Mouse (Mus musculus): ENCODE measurements at regions not wholly inside any gene's neighbourhood (a gene's known extent, or its start where the extent isn't known, plus 50 kb on each side); places are given as distances from the start of the nearest gene placed in this dataset.

DNA sequence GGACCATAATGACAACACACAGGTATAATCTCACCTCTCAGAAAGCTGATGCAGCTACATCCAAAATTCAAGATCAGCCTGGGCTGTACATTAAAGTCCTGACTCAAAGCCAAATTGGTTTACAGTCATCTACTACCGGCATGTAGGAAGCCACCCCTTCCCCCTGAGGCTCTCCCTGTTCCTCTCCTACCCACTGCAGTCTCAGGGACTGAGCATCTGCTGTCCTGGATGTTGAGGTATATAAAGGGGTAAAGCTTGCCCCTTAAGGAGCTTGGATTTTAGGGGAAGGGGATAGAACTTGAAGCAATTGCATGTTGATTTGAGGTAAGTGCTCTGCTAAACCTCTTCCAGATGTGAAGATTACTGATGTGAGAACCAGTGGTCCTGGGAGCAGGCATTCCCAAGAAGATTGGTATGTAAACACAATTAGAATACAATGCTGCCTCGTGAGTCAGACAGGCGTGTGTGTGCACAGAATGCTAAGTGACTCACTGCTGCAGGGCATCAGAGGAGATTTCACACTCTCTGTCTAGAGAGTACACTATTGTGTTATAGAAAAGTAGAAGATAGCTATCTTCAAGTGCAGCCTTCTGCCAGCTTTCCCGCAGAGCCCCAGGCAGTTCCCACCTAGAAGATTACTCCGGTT lies 111.7 kb upstream of the Cachd1 start:
- H3K27me3 ChIP-seq (ENCODE audit: control insufficient read depth, insufficient read depth, low read length): no peaks in the 10 kb centered on the region

DNA sequence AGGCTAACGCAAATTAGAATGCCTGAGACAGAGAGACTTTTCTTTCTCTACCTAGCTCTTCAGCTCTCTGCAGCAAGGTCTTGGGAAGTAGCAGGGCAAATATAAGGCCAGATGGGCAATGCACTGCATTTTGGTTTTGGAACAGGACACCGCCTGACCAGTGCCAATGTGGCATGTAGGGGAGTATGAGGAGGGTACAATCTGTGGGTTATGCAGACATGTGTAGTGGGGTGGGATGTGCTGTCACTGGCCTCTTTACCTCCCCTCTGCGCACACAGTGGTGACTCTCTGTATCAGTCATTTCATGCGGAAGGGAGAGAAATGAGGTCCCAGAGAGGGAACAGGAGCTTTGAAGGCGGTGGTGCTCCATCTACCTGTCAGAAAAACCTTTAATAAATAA lies 105.9 kb upstream of the Cachd1 start:
- Histone ChIP-seq H3K4me1 (ENCODE audit: control insufficient read depth, insufficient read depth, insufficient read length, low read length) (no peaks in the 10 kb centered on the region), H3K27ac (ENCODE audit: insufficient read depth, low read depth, low read length) (no peak overlapping the region), H3K4me3 (ENCODE audit: low read depth, low read length) (no peak overlapping the region), H3K36me3 (ENCODE audit: control insufficient read depth, insufficient read depth, low read length) (no peaks in the 10 kb centered on the region), H3K27me3 (ENCODE audit: control insufficient read depth, insufficient read depth, low read length) (no peaks in the 10 kb centered on the region)
- TF ChIP-seq POLR2A (IDR thresholded peaks at IDR 0.05; ENCODE audit: low read depth, low read length) (no peak), CTCF (IDR thresholded peaks at IDR 0.05; ENCODE audit: extremely low read depth, insufficient read length, insufficient replicate concordance, low read depth, low read length) (no peak)
- WGBS: 78% methylated on average over 5 of the region's 5 CpGs

More for the DNA sequence above, 111.7 kb upstream of the Cachd1 start:
- Histone ChIP-seq H3K27ac (ENCODE audit: insufficient read depth, low read depth, low read length) (no peak overlapping the region), H3K36me3 (ENCODE audit: control insufficient read depth, insufficient read depth, low read length) (no peaks in the 10 kb centered on the region), H3K4me1 (ENCODE audit: control insufficient read depth, insufficient read depth, insufficient read length, low read length) (no peaks in the 10 kb centered on the region), H3K4me3 (ENCODE audit: low read depth, low read length) (no peak overlapping the region)
- TF ChIP-seq CTCF (IDR thresholded peaks at IDR 0.05; ENCODE audit: extremely low read depth, insufficient read length, insufficient replicate concordance, low read depth, low read length) (no peak), POLR2A (IDR thresholded peaks at IDR 0.05; ENCODE audit: low read depth, low read length) (no peak)
- WGBS: 26% methylated on average over 5 of the region's 5 CpGs

DNA sequence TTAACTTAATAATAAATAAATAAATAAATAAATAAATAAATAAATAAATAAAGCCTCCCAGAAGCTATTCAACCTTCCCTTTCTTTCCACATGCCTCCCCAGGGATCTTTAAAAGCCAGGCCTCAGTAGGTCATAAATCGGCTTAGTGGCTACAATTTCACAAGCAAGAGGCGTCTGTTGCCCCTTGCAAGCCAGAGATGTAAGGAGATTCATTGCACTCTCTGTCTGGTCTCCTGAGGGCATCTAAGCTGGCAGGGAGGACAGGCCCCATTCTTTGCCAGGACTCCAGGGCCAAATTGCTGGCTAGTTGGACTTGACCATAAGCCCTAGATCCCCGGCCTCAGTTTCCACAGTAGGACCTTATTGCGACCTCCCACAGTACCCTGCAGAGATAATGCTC lies 101.6 kb upstream of the Cachd1 start:
- Histone ChIP-seq H3K27ac (ENCODE audit: insufficient read depth, low read depth, low read length) (no peak overlapping the region), H3K4me3 (ENCODE audit: low read depth, low read length) (no peak overlapping the region), H3K27me3 (ENCODE audit: control insufficient read depth, insufficient read depth, low read length) (no peaks in the 10 kb centered on the region), H3K4me1 (ENCODE audit: control insufficient read depth, insufficient read depth, insufficient read length, low read length) (no peaks in the 10 kb centered on the region), H3K36me3 (ENCODE audit: control insufficient read depth, insufficient read depth, low read length) (no peaks in the 10 kb centered on the region)
- TF ChIP-seq POLR2A (IDR thresholded peaks at IDR 0.05; ENCODE audit: low read depth, low read length) (no peak), CTCF (IDR thresholded peaks at IDR 0.05; ENCODE audit: extremely low read depth, insufficient read length, insufficient replicate concordance, low read depth, low read length) (no peak)
- WGBS: 91% methylated on average over 4 of the region's 4 CpGs

DNA sequence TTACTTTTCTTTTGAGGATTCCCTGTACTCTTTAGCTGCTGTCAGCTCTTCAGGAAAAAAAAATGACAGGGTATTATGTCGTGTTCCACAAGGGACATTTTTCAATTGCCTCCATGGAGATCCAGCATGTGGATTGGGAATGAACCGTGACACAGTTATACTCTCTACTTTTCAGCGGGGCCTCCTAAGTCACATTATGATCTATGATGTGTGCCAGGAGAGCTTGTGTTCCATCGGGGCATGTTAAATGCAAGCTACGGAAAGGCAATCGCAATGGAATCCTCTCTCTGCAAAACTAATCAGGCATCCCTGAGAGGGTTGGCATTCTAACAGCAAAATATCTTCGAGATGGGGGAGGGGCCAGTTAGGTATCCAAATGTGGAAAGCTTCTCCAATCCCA lies 92.7 kb upstream of the Cachd1 start:
- H3K4me1 ChIP-seq (ENCODE audit: control insufficient read depth, insufficient read depth, insufficient read length, low read length): no peaks in the 10 kb centered on the region
- no peak overlapping the region for H3K27ac ChIP-seq (ENCODE audit: insufficient read depth, low read depth, low read length)
- TF ChIP-seq POLR2A (IDR thresholded peaks at IDR 0.05; ENCODE audit: low read depth, low read length): no peak
- TF ChIP-seq CTCF (IDR thresholded peaks at IDR 0.05; ENCODE audit: extremely low read depth, insufficient read length, insufficient replicate concordance, low read depth, low read length): no peak
- H3K36me3 ChIP-seq (ENCODE audit: control insufficient read depth, insufficient read depth, low read length): no peaks in the 10 kb centered on the region
- WGBS: 76% methylated on average over 7 of the region's 7 CpGs
- H3K4me3 ChIP-seq (ENCODE audit: low read depth, low read length): no peak overlapping the region
- H3K27me3 ChIP-seq (ENCODE audit: control insufficient read depth, insufficient read depth, low read length): no peaks in the 10 kb centered on the region

DNA sequence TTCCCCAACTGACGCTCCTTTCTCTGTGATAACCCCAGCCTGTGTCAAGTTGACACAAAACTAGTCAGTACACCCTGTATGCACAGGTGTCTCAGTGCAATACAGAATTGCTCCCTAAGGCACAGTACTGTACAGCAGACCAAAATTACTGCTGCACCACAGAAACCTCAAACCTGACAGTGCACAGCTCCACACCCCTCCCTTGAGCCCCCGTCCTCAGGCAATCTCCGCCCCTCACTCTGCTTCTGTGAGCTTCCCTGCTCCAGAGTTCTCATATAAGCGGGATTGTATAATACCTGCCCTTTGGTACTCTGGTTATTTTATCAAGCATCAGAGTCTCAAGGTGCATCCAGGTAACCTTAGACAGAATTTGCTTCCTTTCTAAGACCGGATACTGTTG lies 76.5 kb upstream of the Cachd1 start:
- no peak overlapping the region for H3K4me3 ChIP-seq (ENCODE audit: low read depth, low read length)
- 43% methylated on average over 5 of the region's 5 CpGs for WGBS
- H3K4me1 ChIP-seq (ENCODE audit: control insufficient read depth, insufficient read depth, insufficient read length, low read length): no peaks in the 10 kb centered on the region
- H3K27me3 ChIP-seq (ENCODE audit: control insufficient read depth, insufficient read depth, low read length): no peaks in the 10 kb centered on the region
- no peaks in the 10 kb centered on the region for H3K36me3 ChIP-seq (ENCODE audit: control insufficient read depth, insufficient read depth, low read length)
- no peak overlapping the region for H3K27ac ChIP-seq (ENCODE audit: insufficient read depth, low read depth, low read length)
- TF ChIP-seq CTCF (IDR thresholded peaks at IDR 0.05; ENCODE audit: extremely low read depth, insufficient read length, insufficient replicate concordance, low read depth, low read length) (no peak), POLR2A (IDR thresholded peaks at IDR 0.05; ENCODE audit: low read depth, low read length) (no peak)

DNA sequence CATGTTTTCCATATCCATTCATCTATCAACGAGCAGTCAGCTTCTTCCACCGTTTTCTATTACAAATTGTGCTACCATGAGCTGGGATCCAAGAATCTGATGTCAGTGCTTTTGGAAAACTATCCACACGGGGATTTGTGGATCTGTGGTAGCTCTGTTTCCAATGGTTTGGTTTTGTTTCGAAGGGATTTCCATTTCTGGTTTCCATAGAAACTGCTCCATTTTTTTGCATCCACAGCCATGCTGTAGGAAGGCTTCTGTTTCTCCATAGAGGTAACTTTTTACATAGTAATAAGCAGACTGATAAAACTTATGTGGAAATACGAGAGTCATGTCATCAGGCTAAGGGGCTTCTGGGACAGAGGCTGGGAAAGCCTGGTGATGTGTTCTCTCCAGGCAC lies 76.1 kb upstream of the Cachd1 start:
- Histone ChIP-seq H3K4me1 (ENCODE audit: control insufficient read depth, insufficient read depth, insufficient read length, low read length) (no peaks in the 10 kb centered on the region), H3K27ac (ENCODE audit: insufficient read depth, low read depth, low read length) (no peak overlapping the region), H3K4me3 (ENCODE audit: low read depth, low read length) (no peak overlapping the region), H3K27me3 (ENCODE audit: control insufficient read depth, insufficient read depth, low read length) (no peaks in the 10 kb centered on the region), H3K36me3 (ENCODE audit: control insufficient read depth, insufficient read depth, low read length) (no peaks in the 10 kb centered on the region)
- TF ChIP-seq POLR2A (IDR thresholded peaks at IDR 0.05; ENCODE audit: low read depth, low read length) (no peak), CTCF (IDR thresholded peaks at IDR 0.05; ENCODE audit: extremely low read depth, insufficient read length, insufficient replicate concordance, low read depth, low read length) (no peak)
- 66% methylated on average over 5 of the region's 5 CpGs for WGBS

DNA sequence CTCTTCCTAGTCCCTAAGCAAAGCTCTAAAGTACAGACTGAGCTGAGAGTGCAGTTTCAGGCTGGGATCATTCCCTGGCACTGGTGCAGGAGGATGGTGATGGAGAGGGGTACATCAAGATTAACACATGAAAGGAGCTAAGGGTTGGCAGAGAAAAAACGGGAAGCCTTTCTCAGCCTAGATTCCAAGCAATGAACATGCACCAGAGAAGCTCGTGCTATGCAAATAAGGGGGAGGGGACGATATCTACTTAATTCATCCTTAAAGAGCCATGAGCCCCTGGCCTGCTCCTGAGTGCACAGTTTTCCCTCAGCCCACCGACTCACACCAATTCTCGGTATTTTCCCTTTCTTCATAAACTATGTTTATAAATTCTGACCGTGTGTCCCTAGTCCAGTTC lies 70.5 kb upstream of the Cachd1 start:
- Histone ChIP-seq H3K27ac (ENCODE audit: insufficient read depth, low read depth, low read length) (no peak overlapping the region), H3K36me3 (ENCODE audit: control insufficient read depth, insufficient read depth, low read length) (no peaks in the 10 kb centered on the region), H3K4me3 (ENCODE audit: low read depth, low read length) (no peak overlapping the region), H3K4me1 (ENCODE audit: control insufficient read depth, insufficient read depth, insufficient read length, low read length) (no peaks in the 10 kb centered on the region), H3K27me3 (ENCODE audit: control insufficient read depth, insufficient read depth, low read length) (no peaks in the 10 kb centered on the region)
- TF ChIP-seq POLR2A (IDR thresholded peaks at IDR 0.05; ENCODE audit: low read depth, low read length) (no peak), CTCF (IDR thresholded peaks at IDR 0.05; ENCODE audit: extremely low read depth, insufficient read length, insufficient replicate concordance, low read depth, low read length) (no peak)
- WGBS: 45% methylated on average over 6 of the region's 6 CpGs
